Mouse (Mus musculus) activated CD4-positive, CD25-positive, alpha-beta regulatory T cell, adult 4 months (primary cell): ENCODE data around the gene Ndufaf7. TPM values are rescaled to one million over a fixed set of nuclear protein-coding genes. Genes with fewer than 3 reads are reported as not detected.

ENCODE experiments used
- ATAC-seq: one replicate; pipeline ENCODE4 v1.8.0; 2017
- polyA plus RNA-seq, 2 experiments: library from polyadenylated mRNA; unstranded; fragments of 100-300 nt; shearing (Covaris generic); gene quantifications; one replicate each; pipeline ENCODE4 v1.2.1; 2017

The Ndufaf7 gene
- polyA plus RNA-seq, result 10 to 100 TPM; 58.3 to 60.6 TPM

- peak; percentile 98 for ATAC-seq
These were observed at the start of gene Ndufaf7, which contains the start of gene Cebpz for GRCm38 (mm10) chr17:78936466-78937228. Ndufaf7 (plus strand) TSS chr17:78937136. Cebpz (minus strand) TSS chr17:78937066.

DNA sequence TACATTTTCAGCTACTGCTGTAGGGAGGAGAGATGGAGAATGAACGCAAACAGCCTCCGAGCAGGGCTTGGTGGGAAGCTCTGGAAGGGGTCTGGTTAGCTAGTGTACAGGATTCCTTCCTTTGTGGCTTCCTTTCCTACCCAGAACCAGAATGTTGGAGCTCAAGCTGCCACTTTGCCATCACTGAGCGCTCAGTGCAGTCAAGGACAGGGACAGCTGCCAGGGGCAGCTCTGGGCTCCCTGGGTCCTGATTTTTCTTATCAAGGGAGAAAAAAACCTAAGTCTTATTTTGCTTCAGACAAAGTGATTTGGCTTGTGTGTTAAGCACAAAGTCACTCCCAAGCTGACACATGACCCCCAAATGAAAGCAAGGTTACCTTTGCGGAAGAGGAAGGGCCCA is 48.4 kb upstream of the Ndufaf7 start:
- ATAC-seq, result no peak

GRCm38 (mm10) chr17:78889184-78889583 is 47.8 kb upstream of the Ndufaf7 start:
- no peak for ATAC-seq

GRCm38 (mm10) chr17:78891020-78891419 is 45.9 kb upstream of the Ndufaf7 start:
- ATAC-seq, result no peak

- ATAC-seq, result no peak
These were observed 41.9 kb upstream of the Ndufaf7 start for GRCm38 (mm10) chr17:78894991-78895390.

DNA sequence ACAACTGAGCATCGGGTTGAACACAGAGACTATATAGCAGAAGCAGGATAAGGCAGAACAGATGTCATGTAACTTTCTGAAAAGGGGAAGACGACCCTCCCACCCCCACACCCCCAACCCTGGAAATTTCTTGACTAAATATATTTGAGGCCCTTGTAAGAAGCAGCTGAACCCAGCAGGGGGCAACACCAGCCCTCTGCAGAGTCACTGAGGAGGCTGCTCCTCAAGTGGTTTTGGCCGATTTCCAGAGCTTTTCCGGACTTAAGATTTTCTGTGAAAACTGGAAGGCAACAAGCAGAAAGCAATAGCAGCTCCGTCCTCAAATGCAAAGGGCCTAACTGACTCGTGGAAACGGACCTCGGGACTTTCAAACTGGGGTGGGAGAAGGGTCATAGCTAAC is 41.5 kb upstream of the Ndufaf7 start:
- no peak for ATAC-seq

DNA sequence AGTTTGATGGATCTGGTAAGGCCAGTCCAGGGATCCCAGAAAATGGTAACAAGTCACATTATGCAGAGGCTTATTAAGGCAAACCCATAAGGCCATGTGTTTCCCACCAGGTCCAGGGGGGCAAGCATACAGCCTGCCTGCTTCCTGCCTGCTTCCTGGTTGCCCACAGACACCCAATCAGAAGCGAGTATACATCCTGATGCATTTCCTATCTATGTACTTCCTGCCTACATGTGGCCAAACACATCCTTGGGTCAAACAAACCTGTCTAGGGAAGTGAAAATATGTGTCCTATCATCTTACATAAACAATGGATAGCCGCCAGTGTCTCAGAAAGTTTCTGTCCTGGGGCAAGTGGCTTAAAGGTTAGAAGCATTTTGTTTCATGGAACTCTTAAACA is 33.8 kb upstream of the Ndufaf7 start:
- ATAC-seq, result no peak

- no peak for ATAC-seq
These were observed 30.0 kb upstream of the Ndufaf7 start, which contains the start of gene Sult6b1 for GRCm38 (mm10) chr17:78906892-78907291. Sult6b1 (minus strand) TSS chr17:78906992.

DNA sequence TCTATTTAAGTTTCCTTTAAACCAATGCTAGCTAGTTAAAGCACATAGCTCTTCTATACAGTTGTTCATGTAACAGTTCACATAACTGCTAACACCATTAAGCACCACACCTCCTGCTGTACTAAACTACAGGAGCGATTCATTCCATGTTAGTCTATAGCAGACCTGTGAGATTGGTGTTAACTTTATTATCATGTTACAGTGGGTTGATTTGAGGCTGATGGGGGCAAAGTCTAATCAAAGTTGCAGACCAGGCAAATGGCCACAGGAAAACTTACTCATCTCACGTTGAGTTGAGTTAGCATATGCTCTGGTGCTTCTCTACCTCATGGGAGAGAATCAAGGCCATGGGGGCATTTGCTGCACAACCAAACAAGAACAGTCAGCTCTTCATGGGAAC is 27.6 kb upstream of the Ndufaf7 start:
- ATAC-seq, result no peak

GRCm38 (mm10) chr17:78912861-78913281 is 24.1 kb upstream of the Ndufaf7 start:
- ATAC-seq, result no peak

GRCm38 (mm10) chr17:78913921-78914320 is 23.0 kb upstream of the Ndufaf7 start:
- no peak for ATAC-seq

- no peak for ATAC-seq
These were observed 21.2 kb upstream of the Ndufaf7 start for GRCm38 (mm10) chr17:78915772-78916171.

- ATAC-seq, result peak; percentile 91
These were observed 20.5 kb upstream of the Ndufaf7 start, which contains the start of gene Cebpzos for GRCm38 (mm10) chr17:78916369-78916813. Cebpzos (plus strand) TSS chr17:78916500.

DNA sequence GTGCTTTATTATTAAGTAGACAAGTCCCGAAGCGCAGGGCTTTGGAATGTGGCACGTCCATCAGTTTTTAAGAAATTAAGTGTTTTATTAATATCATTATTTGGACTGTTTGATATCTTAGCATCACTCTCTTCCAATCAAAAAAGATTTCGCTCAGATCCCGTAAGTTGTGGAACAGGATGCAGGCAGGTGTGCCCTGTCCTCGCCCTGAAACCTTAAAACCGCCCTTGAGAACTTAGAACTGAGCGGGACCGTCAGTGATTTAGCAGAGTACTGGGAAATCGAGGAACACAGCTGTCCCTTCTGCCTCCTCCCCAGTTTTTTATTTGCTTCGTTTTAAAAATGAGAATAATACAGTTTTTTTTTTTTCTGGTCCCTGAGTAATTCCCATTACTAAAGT is 20.0 kb upstream of the Ndufaf7 start:
- ATAC-seq, result peak; percentile 13

GRCm38 (mm10) chr17:78917696-78918095 is 19.2 kb upstream of the Ndufaf7 start:
- ATAC-seq, result no peak

DNA sequence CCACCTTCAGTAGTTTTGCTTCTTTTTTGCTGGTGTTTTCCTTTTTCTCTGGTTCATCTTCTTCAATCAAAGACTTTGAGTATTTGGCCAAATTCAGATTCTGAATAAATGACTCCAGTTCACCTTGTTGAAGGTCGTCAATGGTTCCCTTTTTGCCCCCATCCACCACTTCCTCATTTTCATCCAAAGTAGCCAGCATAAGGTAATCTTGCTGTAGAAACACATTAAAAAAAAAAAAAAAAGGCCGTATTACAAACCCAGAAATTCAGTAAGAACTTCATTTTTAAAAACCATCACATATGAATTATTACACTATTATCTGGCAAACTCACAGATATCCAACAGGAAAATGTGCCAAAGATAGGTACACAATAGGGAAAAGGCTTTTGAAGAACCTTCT is 1.1 kb upstream of the Ndufaf7 start:
- ATAC-seq, result no peak

- peak; percentile 1 for ATAC-seq
These were observed 405 bp downstream of the Ndufaf7 start for GRCm38 (mm10) chr17:78937229-78937853.

- no peak for ATAC-seq
These were observed 2.0 kb downstream of the Ndufaf7 start for GRCm38 (mm10) chr17:78938927-78939326.

- ATAC-seq, result no peak
These were observed 5.6 kb downstream of the Ndufaf7 start for GRCm38 (mm10) chr17:78942579-78942978.

- ATAC-seq, result no peak
These were observed 14.3 kb downstream of the Ndufaf7 start for GRCm38 (mm10) chr17:78951225-78951624.

- ATAC-seq, result no peak
These were observed 15.1 kb downstream of the Ndufaf7 start for GRCm38 (mm10) chr17:78952070-78952469.

- no peak for ATAC-seq
These were observed 16.3 kb downstream of the Ndufaf7 start for GRCm38 (mm10) chr17:78953240-78953639.

- ATAC-seq, result no peak
These were observed 22.5 kb downstream of the Ndufaf7 start for GRCm38 (mm10) chr17:78959473-78959872.

DNA sequence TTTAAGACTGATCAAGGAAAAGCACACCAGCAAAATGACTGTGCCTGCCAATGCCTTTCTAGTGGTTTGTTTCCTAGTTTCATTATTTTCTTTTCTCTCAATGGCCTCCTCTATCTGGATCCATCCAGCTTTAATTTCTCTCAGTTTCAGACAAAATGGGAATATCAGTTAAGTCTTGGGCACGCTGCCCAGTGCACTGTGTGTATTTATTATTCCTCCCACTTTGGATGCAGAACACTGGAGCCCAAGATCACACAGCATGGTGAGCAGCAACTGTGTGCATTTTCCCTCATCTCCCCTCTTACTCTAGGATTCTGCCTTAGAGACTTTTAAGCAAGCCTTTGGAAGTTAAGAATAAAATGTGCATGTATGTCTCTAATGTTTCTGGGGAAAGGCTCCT is 27.5 kb downstream of the Ndufaf7 start:
- no peak for ATAC-seq
